Mouse (Mus musculus) adrenal gland, adult (tissue): ENCODE results near the gene Akr1d1.

Experiments used
- DNase-seq, 2 experiments: peaks; one replicate each; pipeline ENCODE4 v3.0.0; 2022 to 2023; ENCODE audit warnings: low spot score in 1 of 2; ENCODE audit not compliant: inconsistent age in 2 of 2

Akr1d1 gene

GRCm38 (mm10) chr6:37529940-37530339 lies at the start of gene Akr1d1:
Gene Akr1d1, plus strand, starts transcription at chr6:37530173.
- peak in 1 of 2 experiments; percentile 75 for DNase-seq

GRCm38 (mm10) chr6:37481147-37481546 lies 48.8 kb upstream of the Akr1d1 start:
- no peak for DNase-seq

- no peak for DNase-seq
Measured at GRCm38 (mm10) chr6:37483262-37483661, 46.7 kb upstream of the Akr1d1 start.

- no peak for DNase-seq
Measured at GRCm38 (mm10) chr6:37484588-37485070, 45.3 kb upstream of the Akr1d1 start.

GRCm38 (mm10) chr6:37486502-37486901 lies 43.5 kb upstream of the Akr1d1 start:
- DNase-seq, result no peak

- peak; percentile 23 to 77 for DNase-seq
Measured at GRCm38 (mm10) chr6:37492241-37492640, 37.7 kb upstream of the Akr1d1 start.

- peak in 1 of 2 experiments; percentile 57 for DNase-seq
Measured at GRCm38 (mm10) chr6:37494957-37495356, 35.0 kb upstream of the Akr1d1 start.

- DNase-seq, result no peak
Measured at GRCm38 (mm10) chr6:37496866-37497265, 33.1 kb upstream of the Akr1d1 start.

GRCm38 (mm10) chr6:37505588-37505987 lies 24.4 kb upstream of the Akr1d1 start:
- DNase-seq, result peak in 1 of 2 experiments; percentile 85

- peak; percentile 6 to 84 for DNase-seq
Measured at GRCm38 (mm10) chr6:37506909-37507515, 23.0 kb upstream of the Akr1d1 start.

GRCm38 (mm10) chr6:37510786-37511185 lies 19.2 kb upstream of the Akr1d1 start:
- DNase-seq, result no peak

GRCm38 (mm10) chr6:37520631-37521375 lies 9.2 kb upstream of the Akr1d1 start:
- DNase-seq, result no peak

- DNase-seq, result peak in 1 of 2 experiments; percentile 78
Measured at GRCm38 (mm10) chr6:37532036-37532435, 2.1 kb downstream of the Akr1d1 start.

- peak in 1 of 2 experiments; percentile 43 for DNase-seq
Measured at GRCm38 (mm10) chr6:37536831-37537230, 6.9 kb downstream of the Akr1d1 start.

- peak; percentile 56 to 83 for DNase-seq
Measured at GRCm38 (mm10) chr6:37537801-37538200, 7.8 kb downstream of the Akr1d1 start.

GRCm38 (mm10) chr6:37538792-37539191 lies 8.8 kb downstream of the Akr1d1 start:
- DNase-seq, result no peak

- peak in 1 of 2 experiments; percentile 39 for DNase-seq
Measured at GRCm38 (mm10) chr6:37539403-37539802, 9.4 kb downstream of the Akr1d1 start.

GRCm38 (mm10) chr6:37540113-37540512 lies 10.1 kb downstream of the Akr1d1 start:
- DNase-seq, result peak in 1 of 2 experiments; percentile 27

- DNase-seq, result peak in 1 of 2 experiments; percentile 29
Measured at GRCm38 (mm10) chr6:37541171-37541570, 11.2 kb downstream of the Akr1d1 start.

GRCm38 (mm10) chr6:37542145-37542544 lies 12.2 kb downstream of the Akr1d1 start:
- no peak for DNase-seq

- DNase-seq, result peak; percentile 29 to 83
Measured at GRCm38 (mm10) chr6:37552760-37553159, 22.8 kb downstream of the Akr1d1 start.

- peak in 1 of 2 experiments; percentile 26 for DNase-seq
Measured at GRCm38 (mm10) chr6:37553926-37554325, 24.0 kb downstream of the Akr1d1 start.
